Mouse (Mus musculus) retina, postnatal 7 days (tissue): ENCODE measurements around the gene Tprg.

Experiments
- DNase-seq: peaks from one replicate; pipeline ENCODE4 v3.0.0-alpha.2; 2012; ENCODE audit warnings: low read depth, low spot score

Gene Tprg

DNA sequence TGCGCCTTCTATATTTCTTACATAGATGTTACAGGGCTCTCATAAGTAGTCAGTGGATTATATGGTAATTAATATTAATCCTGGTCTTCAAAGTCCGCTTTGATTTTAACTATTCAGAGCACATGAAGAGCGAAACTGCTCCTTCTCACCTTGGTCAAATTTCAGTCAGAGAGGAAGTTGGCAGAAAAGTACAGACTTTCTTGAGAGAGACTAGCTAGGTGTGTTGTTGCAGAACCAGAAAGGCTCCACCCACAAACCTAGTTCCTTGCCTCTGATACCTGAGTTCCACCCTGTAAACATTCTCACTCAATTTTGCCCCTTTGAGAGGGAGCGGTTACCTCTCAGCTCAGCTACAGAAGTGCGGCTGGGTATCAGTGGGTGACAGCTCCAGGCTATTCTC lies at the start of gene Tprg:
Gene Tprg, plus strand, starts transcription at position 301 of the 400 bp plus-strand sequence.
- no peak for DNase-seq

DNA sequence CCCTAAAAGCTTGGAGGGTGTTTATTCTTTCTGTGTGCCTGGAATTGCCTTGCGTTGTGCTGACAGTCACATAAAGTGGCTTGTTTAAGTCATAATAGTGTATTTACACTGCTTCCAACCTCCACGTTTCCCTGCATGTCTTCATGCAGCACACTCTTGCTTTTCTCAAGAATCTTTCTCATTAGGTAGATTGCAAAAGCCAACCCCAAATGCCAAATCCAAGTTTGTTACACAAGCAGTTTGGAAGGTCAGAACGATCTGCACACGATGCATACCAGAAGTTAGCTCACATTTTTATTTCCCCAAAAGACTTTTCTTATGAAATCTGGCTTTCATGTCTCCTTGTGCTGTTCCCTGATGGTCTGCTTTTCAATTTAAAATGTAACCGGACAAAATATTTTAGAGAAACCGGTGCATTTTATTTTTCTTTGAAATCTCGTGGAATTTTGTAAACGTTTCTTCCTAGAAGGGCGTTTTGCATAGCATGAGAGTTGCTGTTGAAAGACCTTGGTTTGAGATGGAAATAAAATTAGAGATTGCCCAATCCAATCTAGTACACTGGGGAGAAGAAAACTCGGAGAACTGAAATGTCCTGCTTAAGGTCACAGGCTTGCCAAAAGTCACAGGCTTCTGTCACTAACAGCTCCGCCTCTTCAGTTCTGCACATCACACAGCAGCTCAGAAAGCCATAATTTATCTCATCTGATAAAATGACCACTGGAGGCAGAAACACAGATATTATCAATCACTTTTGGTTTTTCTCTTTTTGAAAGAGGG lies 48.2 kb upstream of the Tprg start:
- no peak for DNase-seq

DNA sequence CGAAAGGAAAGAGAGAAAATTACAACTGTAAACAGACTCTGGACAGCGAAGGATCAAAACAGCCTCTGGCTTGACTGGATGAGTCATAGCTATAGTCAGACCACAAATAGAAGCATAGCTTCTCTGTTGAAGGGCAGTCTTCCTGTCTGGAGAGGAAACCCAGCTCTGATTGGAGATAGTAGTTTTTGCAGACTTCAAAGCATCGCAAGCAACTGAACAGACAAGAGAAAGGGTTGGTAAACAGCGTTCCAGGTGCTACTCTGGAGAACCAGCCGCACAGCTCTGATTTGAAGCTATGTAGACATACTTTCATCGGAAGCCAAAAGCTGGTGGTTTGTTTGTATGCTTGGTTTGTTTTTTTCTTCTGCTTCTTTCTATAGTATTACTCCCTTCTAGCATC lies 37.7 kb upstream of the Tprg start:
- no peak for DNase-seq

DNA sequence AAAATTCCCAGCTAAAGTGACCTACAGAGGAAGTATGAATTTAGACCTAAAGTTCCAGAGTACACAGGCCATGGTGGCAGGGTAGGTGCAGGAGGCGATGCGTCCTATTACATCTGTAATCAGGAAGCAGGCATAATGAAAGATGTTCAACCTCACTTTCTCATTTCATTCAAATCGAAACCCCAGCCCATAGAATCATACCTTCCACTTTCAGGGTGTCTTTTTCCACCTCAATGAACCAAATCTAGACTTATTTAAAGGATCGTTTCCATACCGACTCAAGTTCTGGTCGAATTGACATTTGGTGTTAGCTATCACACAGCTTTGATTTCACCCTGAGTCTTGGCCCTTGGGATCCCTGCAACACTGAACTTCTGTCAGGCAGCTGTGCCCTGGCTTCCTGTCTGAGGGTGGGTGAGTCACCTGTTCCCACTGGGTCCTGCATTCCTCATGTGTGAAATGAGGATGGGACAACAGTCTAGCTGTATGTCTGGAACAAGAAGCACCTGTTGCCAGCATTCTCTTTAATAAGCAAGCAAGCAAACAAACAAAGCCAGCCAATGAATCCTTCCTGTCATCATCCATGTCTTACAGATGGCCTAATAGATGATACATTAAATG lies 36.4 kb upstream of the Tprg start:
- no peak for DNase-seq

DNA sequence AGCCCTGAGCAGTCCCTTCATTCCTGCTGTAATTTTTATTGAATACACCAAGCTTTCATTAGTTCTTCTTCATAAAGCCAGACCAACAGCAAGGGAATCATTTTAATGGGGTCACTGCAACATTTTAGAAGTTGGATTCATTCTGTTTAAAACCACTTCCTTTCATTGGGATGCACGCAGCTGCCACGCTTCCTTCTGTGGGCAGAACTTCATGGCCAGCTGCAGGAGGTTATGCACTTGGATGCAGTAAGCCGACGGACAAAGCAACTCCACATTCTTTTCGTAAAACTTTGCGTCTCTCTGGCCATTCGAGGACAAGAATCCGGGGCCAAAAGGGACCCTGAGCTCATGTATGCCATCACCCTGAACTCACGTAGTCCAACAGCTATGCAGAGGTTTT lies 35.5 kb upstream of the Tprg start:
- no peak for DNase-seq

DNA sequence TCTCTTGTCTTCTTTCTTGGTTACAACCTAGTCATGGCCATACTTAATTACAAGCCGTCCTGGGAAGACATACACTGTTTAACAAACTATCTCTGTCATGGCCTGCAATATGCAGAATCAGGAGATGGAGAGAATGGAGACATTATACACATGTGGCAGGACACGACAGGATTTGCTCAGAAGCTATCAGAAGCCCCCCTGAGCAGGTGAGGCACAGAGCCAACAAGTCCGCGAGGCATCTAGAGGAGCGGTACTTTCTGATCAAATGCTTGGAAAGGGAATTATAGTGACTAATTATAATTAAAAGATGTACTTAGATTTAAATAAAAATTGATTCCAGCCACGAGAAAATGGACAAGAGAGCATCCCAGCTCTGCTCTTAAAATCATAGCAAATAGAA lies 32.0 kb upstream of the Tprg start:
- DNase-seq: no peak

DNA sequence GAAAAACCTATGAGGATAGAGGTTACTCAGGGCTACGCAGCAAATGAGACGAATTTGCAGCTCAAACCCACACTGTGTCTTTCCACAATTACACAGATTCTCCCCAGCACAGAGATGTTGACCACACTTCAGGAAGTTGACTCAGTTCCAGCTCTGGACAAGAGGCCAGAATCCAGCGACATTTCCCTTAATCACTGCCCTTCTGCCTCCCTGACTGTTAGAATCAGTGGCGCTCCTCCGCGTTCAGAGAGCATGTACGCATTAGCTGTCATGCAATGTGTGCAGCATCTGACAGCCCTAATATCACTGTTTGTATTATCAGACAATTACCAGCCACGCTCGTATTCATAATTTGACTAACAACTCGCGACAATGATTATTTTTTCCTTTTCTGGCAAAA lies 31.4 kb upstream of the Tprg start:
- DNase-seq: no peak

DNA sequence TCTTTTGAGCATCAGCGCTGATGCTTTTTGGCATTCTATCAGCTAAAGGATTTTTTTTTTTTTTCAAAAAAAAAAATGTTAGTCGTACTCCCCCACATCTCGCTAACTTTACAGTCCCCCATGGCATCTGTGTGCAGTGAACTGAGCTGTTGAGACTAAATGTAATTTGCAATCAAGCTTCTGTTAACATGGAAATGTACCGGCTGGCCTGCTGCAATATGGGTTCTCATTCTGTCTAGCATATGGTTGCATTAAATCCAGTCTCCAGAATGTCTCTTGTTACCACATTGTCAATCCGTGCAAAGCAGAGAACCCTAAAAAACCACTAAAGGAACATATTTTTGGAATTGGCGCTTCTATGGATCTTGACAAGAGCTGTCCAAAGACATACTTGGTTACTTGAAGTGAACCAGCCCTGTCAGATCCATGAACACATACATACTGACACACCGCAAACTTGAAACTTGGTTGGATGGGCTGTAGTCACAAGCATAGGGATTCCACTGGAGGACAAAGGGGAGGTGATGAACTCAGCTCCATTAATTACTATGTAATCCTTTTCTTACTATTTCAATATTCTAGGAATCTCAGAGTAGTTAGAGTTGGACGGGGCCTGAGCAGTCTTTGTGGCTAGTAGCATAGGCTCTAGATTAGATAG lies 30.9 kb upstream of the Tprg start:
- no peak for DNase-seq

DNA sequence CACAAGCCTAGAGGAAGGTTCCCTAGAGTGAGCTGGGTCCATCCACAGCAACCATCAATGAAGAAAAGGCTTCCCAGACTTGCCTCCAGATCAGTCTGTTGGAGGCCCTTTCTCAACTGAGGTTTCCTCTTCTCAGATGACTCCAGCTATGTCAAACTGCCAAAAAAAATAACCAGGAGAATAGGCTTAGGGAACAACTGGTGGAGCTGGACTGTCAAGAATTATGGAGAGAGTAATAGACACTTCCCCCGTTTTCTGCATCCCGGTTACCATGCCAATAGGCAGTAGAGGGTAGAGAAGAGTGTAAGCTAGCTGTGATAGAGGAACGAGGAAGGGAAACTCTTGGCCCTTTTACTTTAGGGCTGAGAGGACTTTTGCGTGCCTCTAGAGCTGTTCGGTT lies 24.3 kb upstream of the Tprg start:
- no peak for DNase-seq

DNA sequence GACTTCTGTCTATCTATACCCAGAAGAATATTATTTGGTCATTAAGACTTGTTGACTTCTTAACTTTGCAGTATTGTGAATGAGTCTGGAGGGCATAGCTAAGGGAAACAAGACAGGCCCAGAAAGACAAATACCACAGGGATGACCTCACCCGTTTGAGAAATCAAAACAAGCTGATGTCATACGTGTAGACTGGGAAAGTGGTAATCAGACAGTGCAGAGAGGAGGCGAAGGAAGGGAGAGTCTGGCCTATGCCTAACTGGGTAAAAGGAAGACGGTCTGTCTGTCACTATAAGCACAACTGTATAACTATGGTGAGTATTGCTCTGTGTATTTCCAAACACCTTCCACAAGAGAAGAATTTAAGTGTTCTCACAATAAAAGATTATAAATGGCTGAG lies 23.7 kb upstream of the Tprg start:
- no peak for DNase-seq

DNA sequence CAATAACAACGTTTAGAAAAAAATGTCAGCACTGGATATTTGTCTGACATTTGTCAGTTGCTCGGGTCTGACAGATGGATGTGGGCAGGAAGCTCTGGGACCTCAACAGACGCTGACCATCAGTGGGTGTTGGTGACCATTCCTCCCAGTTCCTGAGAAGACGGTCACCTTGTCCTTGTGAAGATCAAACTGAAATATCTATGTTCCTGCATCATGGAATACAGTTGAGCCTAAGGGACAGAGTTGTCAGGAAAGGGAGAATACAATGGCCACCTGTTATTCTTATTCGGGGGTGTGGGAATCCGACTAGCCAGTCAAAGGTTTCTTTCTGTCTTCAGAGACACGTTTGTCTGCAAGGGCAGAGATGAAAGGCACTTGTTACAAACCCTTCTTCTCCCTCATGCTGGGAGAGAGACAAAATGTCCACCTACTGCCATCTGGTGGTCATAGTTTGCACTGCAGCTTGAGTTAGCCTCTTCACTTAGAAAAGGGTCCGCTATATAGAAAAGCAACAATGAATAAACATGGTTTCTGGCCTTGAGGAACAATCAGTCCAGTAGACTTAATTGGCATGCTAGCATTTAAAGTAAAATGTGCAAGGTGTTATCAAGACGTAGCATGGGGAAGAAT lies 23.0 kb upstream of the Tprg start:
- peak; percentile 61 for DNase-seq

DNA sequence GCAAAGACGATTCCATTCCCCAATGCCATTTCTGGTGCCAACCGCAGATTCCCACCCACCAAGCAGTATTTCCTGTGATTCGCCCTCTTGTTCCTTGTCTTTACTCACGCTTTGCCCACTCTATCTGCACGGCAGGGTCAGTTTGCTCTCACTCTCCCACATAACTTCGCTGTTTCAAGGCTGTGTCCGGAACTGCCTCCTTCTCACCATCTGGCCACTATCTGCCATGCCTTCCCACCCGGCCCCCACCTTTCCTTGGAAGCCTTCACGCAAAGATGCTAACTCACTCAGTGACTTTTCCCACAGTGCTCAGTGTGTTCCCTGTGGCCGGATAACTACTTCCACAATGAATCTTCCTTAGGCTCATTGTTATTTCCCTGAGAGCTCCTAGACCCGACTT lies 21.4 kb upstream of the Tprg start:
- DNase-seq: no peak

DNA sequence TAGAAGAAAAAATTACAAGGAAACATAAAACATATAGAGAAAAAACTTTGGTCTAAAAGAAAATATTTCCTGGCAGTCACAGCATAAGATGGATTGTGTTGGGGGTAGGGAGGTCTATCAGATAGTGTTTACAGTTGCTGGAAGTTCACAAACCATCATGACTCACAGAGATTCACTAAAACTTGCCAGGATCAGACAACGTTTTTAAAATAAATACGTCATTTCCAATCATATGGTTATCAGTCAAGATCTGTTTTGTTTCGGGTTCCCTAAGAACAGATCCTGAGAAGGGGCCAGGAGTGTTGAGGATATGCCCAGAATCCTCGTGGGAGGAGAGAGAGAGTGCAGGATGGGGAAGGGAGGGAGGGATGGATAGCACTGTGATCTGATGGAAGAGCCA lies 18.3 kb upstream of the Tprg start:
- no peak for DNase-seq

DNA sequence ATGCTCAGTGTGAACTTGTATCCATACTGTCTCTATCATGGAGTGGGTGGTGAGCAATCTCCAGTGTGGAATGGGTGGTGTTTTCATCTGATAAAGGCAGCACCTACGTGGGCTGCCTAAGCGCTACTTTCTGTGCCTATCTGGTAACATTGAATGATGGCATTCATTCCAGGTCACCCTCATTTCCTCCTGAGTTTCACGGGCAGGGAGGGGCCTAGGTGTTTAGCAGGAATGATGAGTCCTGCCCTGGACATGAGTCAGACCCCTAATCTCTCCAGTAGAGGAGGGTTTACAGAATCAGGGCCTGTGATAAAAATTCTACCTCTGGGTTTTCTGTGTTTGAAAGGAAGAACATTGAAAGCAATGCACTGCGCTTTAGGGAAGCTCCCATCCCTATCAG lies 4.1 kb upstream of the Tprg start:
- no peak for DNase-seq

DNA sequence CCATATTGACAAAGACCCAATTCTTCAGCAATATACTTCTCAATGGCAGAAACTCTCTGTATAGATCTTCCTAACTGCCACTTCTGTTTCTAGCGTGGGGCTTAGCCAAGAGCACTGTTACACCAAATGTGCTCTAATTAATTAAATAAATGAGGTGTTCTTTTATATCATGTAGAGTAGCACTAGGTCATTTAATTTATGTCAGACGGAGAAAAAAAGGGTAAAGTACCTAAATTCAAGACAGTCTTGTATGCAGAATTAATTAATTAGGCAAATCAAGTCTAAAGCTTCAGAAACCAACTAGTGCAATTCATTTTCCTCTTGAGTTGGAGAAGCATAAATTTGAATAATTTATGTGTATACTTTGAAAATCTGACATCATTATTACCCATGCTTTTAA lies 7.1 kb downstream of the Tprg start:
- no peak for DNase-seq

DNA sequence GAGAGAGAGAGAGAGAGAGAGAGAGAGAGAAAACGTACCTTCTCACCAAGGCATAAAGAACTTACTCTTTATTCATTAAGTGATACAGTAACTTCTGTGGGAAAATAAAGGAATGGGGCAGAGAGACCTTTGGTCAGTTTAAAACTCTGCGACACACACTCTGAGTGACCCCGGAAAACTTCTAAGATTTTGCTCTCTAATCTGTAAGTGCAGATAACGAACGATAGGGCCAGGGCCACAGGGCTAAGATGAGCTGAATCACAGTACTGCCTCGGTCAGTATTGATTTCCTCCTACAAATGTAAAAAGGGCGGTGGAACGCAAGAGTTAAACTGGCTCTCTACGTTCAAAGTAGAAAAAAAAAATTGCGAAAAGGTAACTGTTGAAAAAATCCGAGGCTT lies 8.9 kb downstream of the Tprg start:
- no peak for DNase-seq

DNA sequence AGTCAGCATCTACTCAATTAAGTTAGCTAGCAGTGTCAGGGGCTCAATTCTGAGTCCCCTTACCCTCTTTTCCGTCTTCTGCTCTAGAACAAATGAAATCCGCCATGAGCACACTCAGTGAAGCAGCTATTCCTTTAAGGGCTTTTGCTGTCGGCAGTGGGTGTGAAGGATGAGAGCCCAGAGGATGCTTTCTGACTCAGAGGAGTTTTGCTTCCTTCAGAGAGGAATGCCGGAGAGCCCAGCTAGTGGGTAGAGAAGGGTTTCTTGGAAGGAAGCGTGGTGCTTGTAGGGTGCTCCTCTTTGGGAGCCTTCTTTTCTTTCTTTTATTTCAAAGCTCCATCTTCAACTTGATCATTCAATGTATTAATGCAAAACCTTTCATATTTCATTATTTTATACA lies 10.1 kb downstream of the Tprg start:
- DNase-seq: no peak

DNA sequence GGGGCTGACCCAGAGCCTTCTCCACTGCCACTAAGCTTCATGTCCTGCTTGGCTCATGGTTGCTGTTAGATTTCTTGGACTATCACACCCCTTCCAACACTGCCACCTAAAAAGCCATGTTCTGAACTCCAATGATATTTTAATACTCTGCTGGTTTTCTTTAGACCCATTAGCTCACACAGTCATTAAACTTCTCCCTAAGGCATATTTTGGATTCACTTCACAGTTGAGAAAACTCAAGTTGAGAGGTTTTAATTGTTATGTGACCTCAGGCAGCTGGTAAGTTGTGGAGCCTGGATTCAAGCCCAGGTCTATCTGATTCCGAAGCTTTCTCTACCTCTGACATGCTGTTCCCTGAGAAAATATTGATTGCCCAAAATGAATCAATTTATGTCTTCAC lies 11.6 kb downstream of the Tprg start:
- DNase-seq: no peak

DNA sequence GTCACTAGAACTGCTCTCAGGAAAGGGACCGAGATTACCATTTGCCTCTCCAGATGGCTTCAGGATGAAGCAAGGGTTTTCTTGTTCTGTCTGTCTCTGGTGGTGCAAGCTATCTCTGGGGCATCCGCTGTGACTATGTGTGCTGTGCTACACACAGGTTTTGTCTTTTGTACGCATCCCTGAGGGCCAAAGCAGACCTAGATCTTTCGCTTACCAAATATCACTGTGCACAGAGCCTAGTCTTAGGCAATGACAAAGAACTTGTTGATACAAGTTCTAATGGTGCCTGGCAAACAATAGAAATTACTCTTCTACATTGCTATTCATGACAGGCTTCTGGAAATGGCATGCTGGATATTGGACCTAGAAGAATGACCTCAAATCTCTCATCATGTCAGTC lies 16.0 kb downstream of the Tprg start:
- DNase-seq: no peak

DNA sequence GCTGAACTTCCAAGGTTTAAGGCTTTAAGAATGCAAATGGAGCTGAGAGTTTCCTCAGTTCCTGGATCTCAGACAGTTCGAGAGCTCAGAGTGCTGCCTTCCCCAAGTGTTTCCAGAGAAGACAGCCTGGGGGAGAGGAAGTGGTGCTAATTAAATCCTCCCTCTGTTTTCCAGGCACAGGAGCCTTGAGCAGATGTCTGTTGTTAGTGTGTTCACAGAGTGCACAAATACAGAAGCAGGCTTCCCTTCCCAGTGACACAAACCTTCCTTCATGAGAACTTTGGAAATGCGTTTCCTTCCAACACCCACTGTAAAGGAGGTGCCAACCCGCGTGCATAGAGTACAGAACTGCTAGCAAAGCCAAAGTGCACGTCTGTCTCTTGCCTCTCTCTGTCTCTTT lies 27.4 kb downstream of the Tprg start:
- no peak for DNase-seq

DNA sequence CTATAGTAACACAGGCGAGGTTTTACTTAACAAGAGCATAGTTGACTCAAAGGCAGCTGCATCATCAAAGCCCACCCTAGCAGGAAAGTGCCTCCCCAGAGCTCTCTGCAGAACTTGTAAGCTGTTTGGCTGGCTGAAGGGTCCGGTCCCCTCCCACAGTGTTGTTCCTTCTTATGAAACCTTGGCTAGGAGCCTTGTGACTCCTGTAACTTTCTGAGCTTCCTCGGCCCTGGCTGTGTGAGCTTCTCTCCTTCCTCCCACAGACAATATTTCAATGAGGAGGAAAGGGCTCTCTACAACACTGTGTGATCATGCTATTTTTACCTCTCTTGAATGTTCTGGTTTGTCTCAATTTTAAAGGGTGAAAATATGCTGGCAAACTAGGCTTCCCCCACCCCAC lies 28.5 kb downstream of the Tprg start:
- DNase-seq: no peak

DNA sequence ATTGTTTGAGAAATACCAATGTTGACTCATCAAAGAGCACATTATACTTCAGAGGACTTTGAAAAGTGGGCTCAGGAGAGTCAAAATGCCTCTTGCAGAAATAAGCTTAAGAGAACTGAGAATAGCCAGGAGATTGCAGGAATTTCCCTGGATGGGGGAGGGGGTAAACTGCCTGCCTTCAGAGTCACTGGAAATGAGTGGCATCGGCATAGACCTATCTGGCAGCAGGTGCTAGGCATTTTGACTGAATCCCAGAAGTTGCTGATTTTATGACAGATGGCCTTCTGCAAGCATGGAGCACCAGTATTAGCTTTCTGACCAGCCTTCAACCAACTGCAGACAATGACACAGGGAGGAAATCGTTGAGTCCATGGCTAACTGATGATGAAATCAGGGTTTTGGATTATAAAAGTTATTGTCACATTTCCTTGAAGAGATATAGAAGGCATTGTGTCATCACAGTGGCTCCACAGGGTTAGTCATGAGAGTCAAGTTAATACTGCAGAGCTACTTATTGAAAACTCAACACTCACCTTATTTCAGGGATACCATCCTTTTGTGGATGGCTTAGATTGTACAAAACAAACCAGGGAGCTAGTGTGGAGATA lies 39.1 kb downstream of the Tprg start:
- DNase-seq: no peak
